Mouse (Mus musculus): Measurements from ENCODE around the gene Bub1b. TPM values are rescaled to one million over a fixed set of nuclear protein-coding genes. Genes with fewer than 3 reads are reported as not detected.

Bub1b gene
- total RNA-seq, 2 experiments from 2014 or later: 51.3 to 89.9 TPM

- ATAC-seq (replicated peaks; ENCODE audit: low FRiP score, low TSS enrichment, poor library complexity, severe bottlenecking): 0 out of 2 replicates have a peak, but pooled peaks have one; percentile 20
Observed at GRCm38 (mm10) chr2:118662902-118663803, 65.1 kb downstream of the Bub1b start, which contains the start of gene Pak6. Gene Pak6, plus strand, starts transcription at chr2:118663303.

- no peak for ATAC-seq (replicated peaks; ENCODE audit: low FRiP score, low TSS enrichment, poor library complexity, severe bottlenecking)
Observed at GRCm38 (mm10) chr2:118663804-118664766, 66.1 kb downstream of the Bub1b start.

- ATAC-seq (replicated peaks; ENCODE audit: low FRiP score, low TSS enrichment, poor library complexity, severe bottlenecking): no peak
Observed at GRCm38 (mm10) chr2:118664975-118665516, 67.0 kb downstream of the Bub1b start.

- ATAC-seq (replicated peaks; ENCODE audit: low FRiP score, low TSS enrichment, poor library complexity, severe bottlenecking): no peak
Observed at GRCm38 (mm10) chr2:118665616-118666015, 67.6 kb downstream of the Bub1b start.

GRCm38 (mm10) chr2:118667181-118667580, 69.2 kb downstream of the Bub1b start:
- ATAC-seq (replicated peaks; ENCODE audit: low FRiP score, low TSS enrichment, poor library complexity, severe bottlenecking): no peak

- ATAC-seq (replicated peaks; ENCODE audit: low FRiP score, low TSS enrichment, poor library complexity, severe bottlenecking): no peak
Observed at GRCm38 (mm10) chr2:118669245-118669644, 71.2 kb downstream of the Bub1b start.

GRCm38 (mm10) chr2:118669785-118670184, 71.8 kb downstream of the Bub1b start:
- ATAC-seq (replicated peaks; ENCODE audit: low FRiP score, low TSS enrichment, poor library complexity, severe bottlenecking): no peak

- ATAC-seq (replicated peaks; ENCODE audit: low FRiP score, low TSS enrichment, poor library complexity, severe bottlenecking): no peak
Observed at GRCm38 (mm10) chr2:118671728-118672127, 73.7 kb downstream of the Bub1b start.

- no peak for ATAC-seq (replicated peaks; ENCODE audit: low FRiP score, low TSS enrichment, poor library complexity, severe bottlenecking)
Observed at GRCm38 (mm10) chr2:118673686-118674465, 75.9 kb downstream of the Bub1b start.

- no peak for ATAC-seq (replicated peaks; ENCODE audit: low FRiP score, low TSS enrichment, poor library complexity, severe bottlenecking)
Observed at GRCm38 (mm10) chr2:118674500-118674899, 76.5 kb downstream of the Bub1b start.

- ATAC-seq (replicated peaks; ENCODE audit: low FRiP score, low TSS enrichment, poor library complexity, severe bottlenecking): peak; percentile 39; the same call in 1 of the 2 replicates
Observed at GRCm38 (mm10) chr2:118676839-118677741, 79.1 kb downstream of the Bub1b start.

- ATAC-seq (replicated peaks; ENCODE audit: low FRiP score, low TSS enrichment, poor library complexity, severe bottlenecking): peak; percentile 59
Observed at GRCm38 (mm10) chr2:118677817-118678216, 79.8 kb downstream of the Bub1b start.

- ATAC-seq (replicated peaks; ENCODE audit: low FRiP score, low TSS enrichment, poor library complexity, severe bottlenecking): no peak
Observed at GRCm38 (mm10) chr2:118679577-118679976, 81.6 kb downstream of the Bub1b start.

GRCm38 (mm10) chr2:118680926-118681325, 82.9 kb downstream of the Bub1b start:
- no peak for ATAC-seq (replicated peaks; ENCODE audit: low FRiP score, low TSS enrichment, poor library complexity, severe bottlenecking)

- no peak for ATAC-seq (replicated peaks; ENCODE audit: low FRiP score, low TSS enrichment, poor library complexity, severe bottlenecking)
Observed at GRCm38 (mm10) chr2:118682544-118683260, 84.7 kb downstream of the Bub1b start.

GRCm38 (mm10) chr2:118685088-118685487, 87.1 kb downstream of the Bub1b start:
- ATAC-seq (replicated peaks; ENCODE audit: low FRiP score, low TSS enrichment, poor library complexity, severe bottlenecking): no peak

- no peak for ATAC-seq (replicated peaks; ENCODE audit: low FRiP score, low TSS enrichment, poor library complexity, severe bottlenecking)
Observed at GRCm38 (mm10) chr2:118686693-118687092, 88.7 kb downstream of the Bub1b start.

Data from megakaryocyte-erythroid progenitor cell, adult 5-6 weeks (primary cell).